Mouse (Mus musculus): ENCODE measurements around the gene Gm17535.
A peak's percentile ranks its signal among the peaks of the same experiment; 100 is the strongest.
"Not testable (repeated sequence)": the region's sequence is repeated elsewhere in the genome, so short reads cannot be mapped to it uniquely, and the experiment has no call there.

Gm17535 gene

DNA sequence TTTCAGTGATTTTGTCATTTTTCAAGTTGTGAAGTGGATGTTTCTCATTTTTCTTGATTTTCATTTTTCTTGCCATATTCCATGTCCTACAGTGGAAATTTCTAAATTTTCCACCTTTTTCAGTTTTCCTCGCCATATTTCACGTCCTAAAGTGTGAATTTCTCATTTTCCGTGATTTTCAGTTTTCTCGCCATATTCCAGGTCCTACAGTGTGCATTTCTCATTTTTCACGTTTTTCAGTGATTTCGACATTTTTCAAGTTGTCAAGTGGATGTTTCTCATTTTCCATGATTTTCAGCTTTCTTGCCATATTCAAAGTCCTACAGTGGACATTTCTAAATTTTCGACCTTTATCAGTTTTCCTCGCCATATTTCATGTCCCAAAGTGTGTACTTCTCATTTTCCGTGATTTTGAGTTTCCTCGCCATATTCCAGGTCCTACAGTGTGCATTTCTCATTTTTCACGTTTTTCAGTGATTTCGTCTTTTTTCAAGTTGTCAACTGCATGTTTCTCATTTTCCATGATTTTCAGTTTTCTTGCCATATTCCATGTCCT, 9.4 kb upstream of the Gm17535 start, which contains the start of gene Gm10717:
Gene Gm10717 (plus strand): TSS at position 506 of the 556 bp plus-strand sequence.
- peak; percentile 78 for DNase-seq (ENCODE audit: low spot score)

- peak; percentile 80 for DNase-seq (ENCODE audit: low spot score)
These were observed 8.7 kb upstream of the Gm17535 start for GRCm38 (mm10) chr9:3025653-3026052.

DNA sequence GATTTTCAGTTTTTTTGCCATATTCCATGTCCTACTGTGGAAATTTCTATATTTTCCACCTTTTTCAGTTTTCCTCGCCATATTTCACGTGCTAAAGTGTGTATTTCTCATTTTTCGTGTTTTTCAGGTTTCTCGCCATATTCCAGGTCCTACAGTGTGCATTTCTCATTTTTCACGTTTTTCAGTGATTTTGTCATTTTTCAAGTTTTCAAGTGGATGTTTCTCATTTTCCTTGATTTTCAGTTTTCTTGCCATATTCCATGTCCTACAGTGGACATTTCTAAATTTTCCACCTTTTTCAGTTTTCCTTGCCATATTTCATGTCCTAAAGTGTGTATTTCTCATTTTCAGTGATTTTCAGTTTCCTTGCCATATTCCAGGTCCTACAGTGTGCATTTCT, 8.3 kb upstream of the Gm17535 start:
- DNase-seq (ENCODE audit: low spot score), result not testable (repeated sequence)

DNA sequence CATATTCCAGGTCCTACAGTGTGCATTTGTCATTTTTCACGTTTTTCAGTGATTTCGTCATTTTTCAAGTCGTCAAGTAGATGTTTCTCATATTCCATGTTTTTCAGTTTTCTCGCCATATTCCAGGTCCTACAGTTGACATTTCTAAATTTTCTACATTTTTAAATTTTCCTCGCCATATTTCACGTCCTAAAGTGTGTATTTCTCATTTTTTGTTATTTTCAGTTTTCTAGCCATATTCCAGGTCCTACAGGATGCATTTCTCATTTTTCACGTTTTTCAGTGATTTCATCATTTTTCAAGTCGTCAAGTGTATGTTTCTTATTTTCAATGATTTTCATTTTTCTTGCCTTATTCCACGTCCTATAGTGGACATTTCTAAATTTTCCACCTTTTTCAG, 7.7 kb upstream of the Gm17535 start:
- DNase-seq (ENCODE audit: low spot score), result not testable (repeated sequence)

GRCm38 (mm10) chr9:3027200-3027599, 7.2 kb upstream of the Gm17535 start:
- not testable (repeated sequence) for DNase-seq (ENCODE audit: low spot score)

DNA sequence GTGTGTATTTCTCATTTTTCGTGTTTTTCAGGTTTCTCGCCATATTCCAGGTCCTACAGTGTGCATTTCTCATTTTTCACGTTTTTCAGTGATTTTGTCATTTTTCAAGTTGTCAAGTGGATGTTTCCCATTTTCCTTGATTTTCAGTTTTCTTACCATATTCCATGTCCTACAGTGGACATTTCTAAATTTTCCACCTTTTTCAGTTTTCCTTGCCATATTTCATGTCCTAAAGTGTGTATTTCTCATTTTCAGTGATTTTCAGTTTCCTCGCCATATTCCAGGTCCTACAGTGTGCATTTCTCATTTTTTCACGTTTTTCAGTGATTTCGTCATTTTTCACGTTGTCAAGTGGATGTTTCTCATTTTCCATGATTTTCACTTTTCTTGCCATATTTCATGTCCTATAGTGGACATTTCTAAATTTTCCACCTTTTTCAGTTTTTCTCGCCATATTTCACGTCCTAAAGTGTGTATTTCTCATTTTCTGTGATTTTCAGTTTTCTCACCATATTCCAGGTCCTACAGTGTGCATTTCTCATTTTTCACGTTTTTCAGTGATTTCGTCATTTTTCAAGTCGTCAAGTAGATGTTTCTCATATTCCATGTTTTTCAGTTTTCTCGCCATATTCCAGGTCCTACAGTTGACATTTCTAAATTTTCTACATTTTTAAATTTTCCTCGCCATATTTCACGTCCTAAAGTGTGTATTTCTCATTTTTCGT, 5.0 kb upstream of the Gm17535 start:
- DNase-seq (ENCODE audit: low spot score), result peak; percentile 86

- DNase-seq (ENCODE audit: low spot score), result not testable (repeated sequence)
These were observed 3.6 kb upstream of the Gm17535 start for GRCm38 (mm10) chr9:3030677-3031318.

GRCm38 (mm10) chr9:3036577-3036976, 2.2 kb downstream of the Gm17535 start, which contains the start of gene Gm10715:
Gene Gm10715 (plus strand): TSS chr9:3036877.
- not testable (repeated sequence) for DNase-seq (ENCODE audit: low spot score)

- DNase-seq (ENCODE audit: low spot score), result not testable (repeated sequence)
These were observed 3.8 kb downstream of the Gm17535 start for GRCm38 (mm10) chr9:3038161-3038560.

Data from spleen, adult 12 weeks (tissue).